Mouse (Mus musculus) myocyte (in vitro differentiated cells): ENCODE results near the gene Prop1. TPM values are rescaled to one million over a fixed set of nuclear protein-coding genes. Genes with fewer than 3 reads are reported as not detected.

Experiments used
- H3K27me3 ChIP-seq: one replicate; pipeline ENCODE4 v1.6.1; 2011; ENCODE audit not compliant: control insufficient read depth, insufficient read depth, insufficient read length
- H3K36me3 ChIP-seq: one replicate; pipeline ENCODE4 v1.6.1; 2011; ENCODE audit not compliant: control insufficient read depth, insufficient read depth
- H3K4me2 ChIP-seq: one replicate; pipeline ENCODE4 v1.6.1; 2011; ENCODE audit warnings: low read depth, control low read depth
- H3K4me3 ChIP-seq: one replicate; pipeline ENCODE4 v1.5.1; 2011; ENCODE audit warnings: mild to moderate bottlenecking, control low read depth, moderate library complexity
- H3K79me2 ChIP-seq: one replicate; pipeline ENCODE4 v1.6.1; 2011; ENCODE audit not compliant: control insufficient read depth, insufficient read depth
- H3ac ChIP-seq: one replicate; pipeline ENCODE4 v1.6.1; 2011; ENCODE audit not compliant: control insufficient read depth, insufficient read length
- CEBPB ChIP-seq: IDR thresholded peaks from 2 replicates; pipeline ENCODE4 v1.6.1; 2011; ENCODE audit warnings: mild to moderate bottlenecking, moderate library complexity; ENCODE audit not compliant: poor library complexity, insufficient read depth, severe bottlenecking
- E2F4 ChIP-seq: IDR thresholded peaks from one replicate; pipeline ENCODE4 v1.6.1; 2011; ENCODE audit warnings: mild to moderate bottlenecking, control low read depth, moderate library complexity; ENCODE audit not compliant: insufficient read depth
- MAX ChIP-seq: IDR thresholded peaks from one replicate; pipeline ENCODE4 v1.6.1; 2011; ENCODE audit warnings: low read depth, mild to moderate bottlenecking, control low read depth
- MYOD1 ChIP-seq, 3 experiments: IDR thresholded peaks; one replicate each; pipeline ENCODE4 v1.6.1; 2011; ENCODE audit warnings: control low read depth in 2 of 3, low read depth in 2 of 3, mild to moderate bottlenecking in 2 of 3, moderate library complexity in 1 of 3; ENCODE audit not compliant: insufficient read length in 2 of 3, control insufficient read depth in 1 of 3
- MYOG ChIP-seq, 3 experiments: IDR thresholded peaks; one replicate each; pipeline ENCODE4 v1.6.1; 2011; ENCODE audit warnings: control low read depth in 2 of 3, low read depth in 2 of 3, mild to moderate bottlenecking in 2 of 3; ENCODE audit not compliant: insufficient read length in 2 of 3, control insufficient read depth in 1 of 3, insufficient read depth in 1 of 3
- POLR2A ChIP-seq: IDR thresholded peaks from one replicate; pipeline ENCODE4 v1.6.1; 2011; ENCODE audit warnings: low read depth, mild to moderate bottlenecking, control low read depth, moderate library complexity; ENCODE audit not compliant: insufficient read length
- POLR2AphosphoS2 ChIP-seq: IDR thresholded peaks from one replicate; pipeline ENCODE4 v1.6.1; 2011; ENCODE audit warnings: low read depth, control low read depth; ENCODE audit not compliant: insufficient read length
- REST ChIP-seq: IDR thresholded peaks from one replicate; pipeline ENCODE4 v1.6.1; 2011; ENCODE audit warnings: mild to moderate bottlenecking, control low read depth, moderate library complexity; ENCODE audit not compliant: insufficient read depth, insufficient read length
- SRF ChIP-seq: IDR thresholded peaks from one replicate; pipeline ENCODE4 v1.6.1; 2011; ENCODE audit warnings: low read depth; ENCODE audit not compliant: control insufficient read depth, insufficient read length
- TCF12 ChIP-seq: IDR thresholded peaks from one replicate; pipeline ENCODE4 v1.6.1; 2011; ENCODE audit warnings: mild to moderate bottlenecking, control low read depth; ENCODE audit not compliant: poor library complexity, insufficient read depth, severe bottlenecking
- TCF3 ChIP-seq: IDR thresholded peaks from one replicate; pipeline ENCODE4 v1.6.1; 2011; ENCODE audit warnings: low read depth, control low read depth; ENCODE audit not compliant: insufficient read length
- USF1 ChIP-seq: IDR thresholded peaks from one replicate; pipeline ENCODE4 v1.6.1; 2011; ENCODE audit warnings: low read depth, mild to moderate bottlenecking, control low read depth, moderate library complexity
- polyA plus RNA-seq: library from polyadenylated mRNA; unstranded; fragments of >200 nt; fragmentation: generic; extraction: Trizol; gene quantifications from one replicate; pipeline ENCODE4 v1.2.1, GENCODE M21; 2012; ENCODE audit warnings: missing spikeins

The Prop1 gene
- polyA plus RNA-seq, 1 experiment, result not detected

DNA sequence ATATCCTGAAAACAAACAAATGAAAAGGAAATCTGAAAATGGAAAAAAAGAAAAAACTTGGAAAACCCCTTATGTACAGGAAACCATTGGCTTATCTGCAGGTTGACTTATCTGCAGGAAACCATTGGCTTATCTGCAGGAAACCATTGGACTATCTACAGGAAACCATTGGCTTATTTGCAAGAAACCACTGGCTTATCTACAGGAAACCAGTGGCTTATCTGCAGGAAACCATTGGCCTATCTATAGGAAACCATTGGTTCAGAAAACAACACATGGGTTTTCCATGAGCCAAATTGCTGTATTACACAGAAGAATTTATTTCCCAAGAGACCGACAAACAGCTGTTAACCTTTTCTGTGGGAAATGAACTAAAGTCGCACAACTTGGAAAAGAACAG is 11.3 kb upstream of the Prop1 start:
- no peak for TF ChIP-seq TCF12
- no peak for TF ChIP-seq REST
- no peak for TF ChIP-seq POLR2A
- TF ChIP-seq CEBPB, result no peak
- TF ChIP-seq POLR2AphosphoS2, result no peak
- TF ChIP-seq MYOD1 (IDR thresholded peaks at IDR 0.05; ENCODE audit: control insufficient read depth in 1 of 3, insufficient read length in 2 of 3, low read depth in 2 of 3), result no peak
- no peak for TF ChIP-seq USF1
- TF ChIP-seq E2F4, result no peak
- no peak for TF ChIP-seq MYOG (IDR thresholded peaks at IDR 0.05; ENCODE audit: control insufficient read depth in 1 of 3, insufficient read depth in 1 of 3, insufficient read length in 2 of 3, low read depth in 2 of 3)
- TF ChIP-seq SRF, result no peak
- no peak for TF ChIP-seq TCF3
- TF ChIP-seq MAX, result no peak
- Histone ChIP-seq H3K4me3 (no peak overlapping the region), H3K27me3 (peaks cover 15% of the 10 kb centered on the region), H3ac (no peak overlapping the region), H3K79me2 (no peaks in the 10 kb centered on the region), H3K4me2 (no peak overlapping the region), H3K36me3 (no peaks in the 10 kb centered on the region)

DNA sequence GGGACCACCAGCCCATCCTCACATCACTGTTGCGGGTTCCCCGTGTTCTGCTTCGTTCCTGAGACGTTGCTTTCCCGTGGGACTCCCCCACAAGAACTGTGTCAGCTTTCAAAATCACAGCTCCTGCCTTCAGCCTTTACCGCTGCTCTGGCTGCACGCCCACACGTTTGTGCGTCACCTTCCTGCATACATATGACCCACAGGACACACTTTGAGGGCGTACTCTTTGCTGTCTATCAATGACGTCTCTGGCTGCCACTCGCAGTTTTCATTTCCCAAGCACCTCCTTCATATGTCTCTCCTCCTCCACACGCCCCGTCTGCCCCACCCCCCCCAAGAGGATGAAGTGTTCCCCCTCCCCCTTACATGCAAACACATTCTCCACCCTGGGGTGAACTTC is 1.3 kb downstream of the Prop1 start:
- Histone ChIP-seq H3K4me3 (no peak overlapping the region), H3K36me3 (no peaks in the 10 kb centered on the region), H3K4me2 (no peak overlapping the region), H3K27me3 (peaks cover 17% of the 10 kb centered on the region), H3ac (no peak overlapping the region), H3K79me2 (no peaks in the 10 kb centered on the region)
- TF ChIP-seq MAX (no peak), TCF12 (no peak)

DNA sequence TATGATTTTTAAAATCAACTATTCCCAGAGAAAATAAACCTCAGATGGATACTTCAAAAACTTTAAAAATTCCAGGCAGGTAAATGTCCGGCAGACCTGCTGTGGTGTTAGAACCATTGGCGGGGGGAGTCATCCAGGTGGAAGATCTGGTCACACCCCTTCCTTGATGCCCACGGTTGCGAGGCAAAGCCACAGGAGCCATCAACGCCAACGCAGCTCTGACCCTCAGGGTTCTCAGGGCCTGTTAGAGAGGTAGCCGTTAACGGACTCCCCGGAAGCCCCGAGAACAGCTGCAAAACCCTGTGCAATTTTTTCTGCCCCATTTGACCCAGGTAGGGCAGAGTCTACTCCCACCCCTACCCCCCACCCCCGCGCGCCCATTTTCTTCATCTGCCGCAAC is 10.1 kb downstream of the Prop1 start, which contains the start of gene 4933414I15Rik:
Gene 4933414I15Rik, minus strand, starts transcription at position 260 of the 400 bp plus-strand sequence.
- Histone ChIP-seq H3K27me3 (peaks cover 32% of the 10 kb centered on the region), H3K79me2 (no peaks in the 10 kb centered on the region), H3ac (no peak within 1 kb of the TSS), H3K4me3 (no peak within 1 kb of the TSS), H3K36me3 (no peaks in the 10 kb centered on the region), H3K4me2 (no peak within 1 kb of the TSS)
- TF ChIP-seq USF1 (no peak), MAX (no peak), CEBPB (no peak), POLR2A (no peak), POLR2AphosphoS2 (no peak), E2F4 (no peak), TCF12 (no peak)

DNA sequence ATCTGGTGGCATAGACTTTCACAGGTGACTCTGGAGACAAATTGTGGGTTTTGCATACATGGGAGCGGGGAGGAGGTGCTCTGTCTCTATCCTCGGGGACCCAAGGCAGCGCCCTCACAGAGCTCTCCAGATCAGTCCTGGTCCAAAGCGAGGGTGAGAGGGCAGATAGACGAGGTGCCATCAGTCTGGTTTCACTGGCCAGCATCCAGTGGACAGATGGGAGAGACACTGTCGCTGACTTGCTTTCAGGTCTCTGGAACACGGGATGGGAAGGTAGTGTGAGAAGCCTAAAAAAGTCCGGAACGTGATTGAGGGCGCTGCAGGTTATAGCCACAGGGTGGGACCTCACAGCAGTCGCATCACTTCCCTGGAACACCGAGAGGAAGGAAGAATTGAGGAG is 11.2 kb downstream of the Prop1 start:
- H3K4me2 ChIP-seq, result no peak overlapping the region
- no peaks in the 10 kb centered on the region for H3K36me3 ChIP-seq
- TF ChIP-seq CEBPB (no peak), E2F4 (no peak), MAX (no peak), POLR2A (no peak), SRF (no peak), POLR2AphosphoS2 (no peak), USF1 (no peak), TCF12 (no peak)
- H3K4me3 ChIP-seq, result no peak overlapping the region
- peaks cover 36% of the 10 kb centered on the region for H3K27me3 ChIP-seq
- H3ac ChIP-seq, result no peak overlapping the region
- no peaks in the 10 kb centered on the region for H3K79me2 ChIP-seq

DNA sequence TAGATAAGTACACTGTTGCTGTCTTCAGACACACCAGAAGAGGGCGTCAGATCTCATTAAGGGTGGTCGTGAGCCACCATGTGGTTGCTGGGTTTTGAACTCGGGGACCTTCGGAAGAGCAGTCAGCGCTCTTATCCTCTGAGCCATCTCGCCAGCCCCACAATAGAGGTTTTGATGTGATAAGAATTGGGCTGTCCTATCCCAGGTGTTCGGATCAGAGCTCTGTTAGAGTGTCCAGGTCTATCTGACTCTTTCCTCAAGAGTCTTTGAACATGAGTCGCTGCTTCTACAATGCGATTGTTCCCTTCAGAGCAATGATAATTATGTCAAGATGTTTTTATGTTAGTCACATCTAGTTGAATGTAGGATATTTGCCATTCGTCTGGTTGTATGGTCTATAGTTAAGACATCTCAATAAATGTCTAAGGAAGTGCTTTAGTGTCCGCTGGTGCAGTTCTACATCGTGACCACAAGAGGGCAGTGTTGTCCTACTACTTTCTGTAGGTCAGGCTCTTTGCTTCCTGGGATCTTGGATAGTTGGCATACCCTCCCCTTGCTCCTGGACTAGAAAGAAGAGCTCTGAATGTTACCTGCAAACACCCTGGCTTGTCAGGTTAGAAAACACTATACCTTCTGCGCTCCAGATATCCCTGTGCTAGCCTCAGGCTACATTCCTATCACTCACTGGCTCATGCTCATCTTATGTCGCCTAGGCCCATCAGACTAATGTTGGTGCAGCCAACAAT is 13.8 kb downstream of the Prop1 start:
- peaks cover 50% of the 10 kb centered on the region for H3K27me3 ChIP-seq
- H3K4me3 ChIP-seq, result no peak overlapping the region
- no peak overlapping the region for H3ac ChIP-seq
- no peaks in the 10 kb centered on the region for H3K36me3 ChIP-seq
- H3K4me2 ChIP-seq, result no peak overlapping the region
- TF ChIP-seq MAX (no peak), MYOD1 (IDR thresholded peaks at IDR 0.05; ENCODE audit: control insufficient read depth in 1 of 3, insufficient read length in 2 of 3, low read depth in 2 of 3) (no peak), REST (no peak), E2F4 (no peak), POLR2AphosphoS2 (no peak), POLR2A (no peak), TCF12 (no peak), USF1 (no peak), MYOG (IDR thresholded peaks at IDR 0.05; ENCODE audit: control insufficient read depth in 1 of 3, insufficient read depth in 1 of 3, insufficient read length in 2 of 3, low read depth in 2 of 3) (no peak), CEBPB (no peak), TCF3 (no peak), SRF (no peak)
- no peaks in the 10 kb centered on the region for H3K79me2 ChIP-seq
